ENCODE assay signal across 20 mouse cellular contexts in the genomic region with DNA sequence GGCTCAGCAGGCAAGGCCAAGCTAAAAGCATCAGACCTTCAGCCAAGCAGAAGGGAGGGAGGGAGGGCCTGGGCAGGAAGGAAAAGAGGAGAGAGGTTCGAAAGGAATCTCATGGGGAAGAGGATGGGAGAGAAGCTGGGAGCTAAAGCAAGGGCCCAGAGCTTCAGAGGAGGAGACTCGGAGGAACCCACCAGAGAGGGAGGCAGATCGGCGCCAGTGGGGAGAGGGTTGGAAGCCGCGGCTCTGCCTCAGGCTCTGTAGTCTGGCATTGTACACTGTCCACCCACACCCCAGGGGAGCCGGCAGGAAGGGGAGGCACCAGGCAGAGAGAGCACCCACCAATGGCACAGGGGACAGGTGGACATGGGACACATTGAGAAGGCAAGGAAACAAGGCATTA.
A peak's percentile ranks its signal among the peaks of the same experiment; 100 is the strongest.
DNase-seq lines count a peak whose midpoint lies in the region; ATAC-seq and TF ChIP-seq lines count a peak whose summit lies in the region.
"Had no signal": no experiment of that assay in that cellular context is flagged by ENCODE, and none has a peak within 500 bp of the region (broad histone marks: within the 10 kb centered on the region; RNA-seq: fewer than 3 reads in every experiment).

No protein-coding gene starts in this region.

- intact Hi-C loops in heart, adult 2 months (cut with DNase I), result no loop called here

- H3K9me3 ChIP-seq in heart, postnatal 0 days (replicated peaks; ENCODE audit: control insufficient read depth, low read length), result no peaks in the 10 kb centered on the region
- no peaks in the 10 kb centered on the region for H3K9me3 ChIP-seq in embryonic facial prominence, embryonic 10.5 days
- H3K9me3 ChIP-seq: embryonic facial prominence, embryonic 15.5 days; forebrain, embryonic 10.5 days; hindbrain, embryonic 12.5 days had no signal

- peaks cover 48% of the 10 kb centered on the region for H3K4me1 ChIP-seq in heart, adult 2 months (ENCODE audit: control insufficient read depth, insufficient read depth, low read length)
- H3K4me1 ChIP-seq in heart, postnatal 0 days (ENCODE audit: control insufficient read depth, insufficient read depth), result peaks cover 72% of the 10 kb centered on the region
- H3K4me1 ChIP-seq in embryonic facial prominence, embryonic 10.5 days, result peaks cover 46% of the 10 kb centered on the region

- ATAC-seq in heart, postnatal 0 days (ENCODE audit: insufficient read depth, low read depth), result no peak
- ATAC-seq: forebrain, embryonic 14.5 days; hindbrain, embryonic 16.5 days; intestine, postnatal 0 days had no signal

- no peaks in the 10 kb centered on the region for H3K79me2 ChIP-seq in heart, adult 2 months (replicated peaks; ENCODE audit: control insufficient read depth, insufficient read depth, low read length)

- peak overlapping the region; percentile 31 for H3K27ac ChIP-seq in heart, adult 2 months
- H3K27ac ChIP-seq in heart, postnatal 0 days (ENCODE audit: low read depth), result peak overlapping the region; percentile 73
- H3K27ac ChIP-seq in embryonic facial prominence, embryonic 10.5 days (replicated peaks), result 0 out of 2 replicates have a peak overlapping the region, but pooled peaks have one; percentile 3
- H3K27ac ChIP-seq: embryonic facial prominence, embryonic 15.5 days; forebrain, embryonic 10.5 days; hindbrain, embryonic 12.5 days had no signal

- H3K4me2 ChIP-seq in heart, postnatal 0 days (ENCODE audit: low read depth, low read length), result no peak overlapping the region
- H3K4me2 ChIP-seq: embryonic facial prominence, embryonic 15.5 days; hindbrain, embryonic 12.5 days had no signal

- H3K4me3 ChIP-seq in heart, adult 2 months, result no peak overlapping the region
- H3K4me3 ChIP-seq in heart, postnatal 0 days (ENCODE audit: low read depth, low read length), result no peak overlapping the region
- H3K4me3 ChIP-seq in embryonic facial prominence, embryonic 10.5 days, result no peak overlapping the region
- H3K4me3 ChIP-seq: embryonic facial prominence, embryonic 15.5 days; erythroblast, embryonic 14.5 days; forebrain, embryonic 10.5 days; hindbrain, embryonic 12.5 days had no signal

- no peaks in the 10 kb centered on the region for H3K27me3 ChIP-seq in heart, adult 2 months (ENCODE audit: control insufficient read depth, insufficient read depth, low read length)
- H3K27me3 ChIP-seq in heart, postnatal 0 days (ENCODE audit: control insufficient read depth, insufficient read depth, low read length), result no peaks in the 10 kb centered on the region
- no peaks in the 10 kb centered on the region for H3K27me3 ChIP-seq in embryonic facial prominence, embryonic 10.5 days (replicated peaks; ENCODE audit: low read depth, poor library complexity, severe bottlenecking)
- H3K27me3 ChIP-seq: CH12.LX; embryonic facial prominence, embryonic 15.5 days; hindbrain, embryonic 12.5 days; Patski had no signal

- no peak for TF ChIP-seq EP300 in heart, adult 2 months (IDR thresholded peaks at IDR 0.05; ENCODE audit: insufficient read depth, low read depth, low read length)
- TF ChIP-seq EP300 in heart, postnatal 0 days (IDR thresholded peaks at IDR 0.05; ENCODE audit: low read depth), result no peak

- TF ChIP-seq POLR2A in heart, adult 2 months (IDR thresholded peaks at IDR 0.05; ENCODE audit: insufficient read depth, low read depth, low read length), result no peak

- WGBS in heart, adult 2 months, result 30% methylated on average over 7 of the region's 7 CpGs
- WGBS in heart, postnatal 0 days, result 40% methylated on average over 7 of the region's 7 CpGs
- WGBS in embryonic facial prominence, embryonic 10.5 days, result 76% methylated on average over 7 of the region's 7 CpGs

- DNase-seq in heart, adult 2 months, result no peak
- DNase-seq in heart, adult 18-20 months, result no peak
- DNase-seq in heart, postnatal 0 days (ENCODE audit: low spot score), result no peak
- DNase-seq in heart, postnatal 4 days, result no peak
- no peak for DNase-seq in embryonic facial prominence, embryonic 10.5 days (ENCODE audit: low spot score)
- DNase-seq in ovary, postnatal 14 days (ENCODE audit: low spot score), result no peak
- DNase-seq: adrenal gland, adult 2 months; adrenal gland, postnatal 25 days; cerebellum, adult 2 months; cerebellum, postnatal 10 days; heart, postnatal 14 days had no signal

- peaks cover 52% of the 10 kb centered on the region for H3K36me3 ChIP-seq in heart, adult 2 months (ENCODE audit: control insufficient read depth, insufficient read depth, low read length)
- peaks cover 46% of the 10 kb centered on the region for H3K36me3 ChIP-seq in heart, postnatal 0 days (replicated peaks; ENCODE audit: control insufficient read depth, insufficient read depth, low read length)
- peaks cover 27% of the 10 kb centered on the region for H3K36me3 ChIP-seq in embryonic facial prominence, embryonic 10.5 days (replicated peaks)
- H3K36me3 ChIP-seq: forebrain, embryonic 10.5 days had no signal

- no peak for TF ChIP-seq CTCF in heart, adult 2 months (IDR thresholded peaks at IDR 0.05)
- TF ChIP-seq CTCF in heart, postnatal 0 days (IDR thresholded peaks at IDR 0.05; ENCODE audit: low read depth), result no peak

- H3K9ac ChIP-seq in heart, adult 2 months (ENCODE audit: low read depth, low read length), result no peak overlapping the region
- H3K9ac ChIP-seq in heart, postnatal 0 days (replicated peaks; ENCODE audit: low read depth, low read length), result no peak overlapping the region
- H3K9ac ChIP-seq: embryonic facial prominence, embryonic 15.5 days; hindbrain, embryonic 12.5 days had no signal

Comparison
In these comparisons a context has a peak if more than half of its experiments do, and no peak if none do; other contexts are left out.
1. H3K27ac ChIP-seq: peak in every context shown above with its lines; median percentile 73 in heart, postnatal 0 days; 31 in heart, adult 2 months; 3 in embryonic facial prominence, embryonic 10.5 days.